In genomic region chr19:34921652-34922602, GRCm38 (mm10) we compare ENCODE assay signal across 1 mouse cellular context.
A peak's percentile ranks its signal among the peaks of the same experiment; 100 is the strongest.
TF ChIP-seq lines count a peak whose summit lies in the region.

Gene Kif20b (plus strand): TSS chr19:34922361.

TF ChIP-seq in CH12.LX, 34 proteins besides CTCF, POLR2A, EP300 and RAD21 (continued from another document):
- TF ChIP-seq USF2 (conservative IDR thresholded peaks at IDR 0.05; ENCODE audit: low read depth, low read length) (no peak), KAT2A (IDR thresholded peaks at IDR 0.05; ENCODE audit: insufficient replicate concordance, low read length) (peak; percentile 76; the same call in 1 of the 2 replicates), JUN (IDR thresholded peaks at IDR 0.05; ENCODE audit: insufficient read depth, low read depth, low read length) (no peak), ZMIZ1 (IDR thresholded peaks at IDR 0.05; ENCODE audit: low read depth, low read length) (peak; percentile 67; the same call in 1 of the 2 replicates), MAFK (IDR thresholded peaks at IDR 0.05; ENCODE audit: insufficient replicate concordance, low read length) (no peak), PAX5 (IDR thresholded peaks at IDR 0.05; ENCODE audit: low read length) (no peak), TCF12 (IDR thresholded peaks at IDR 0.05; ENCODE audit: low read depth, low read length) (peak; percentile 74), JUND (conservative IDR thresholded peaks at IDR 0.05; ENCODE audit: low read depth, low read length) (no peak), E2F4 (IDR thresholded peaks at IDR 0.05; ENCODE audit: insufficient replicate concordance, low read depth, low read length) (peak; percentile 78; the same call in 1 of the 2 replicates), ZC3H11A (IDR thresholded peaks at IDR 0.05; ENCODE audit: low read depth, low read length) (no peak), NELFE (IDR thresholded peaks at IDR 0.05; ENCODE audit: low read depth, low read length) (peak; percentile 75), ZKSCAN1 (IDR thresholded peaks at IDR 0.05; ENCODE audit: borderline replicate concordance, low read depth, low read length) (no peak), SMC3 (IDR thresholded peaks at IDR 0.05; ENCODE audit: low read depth, low read length) (no peak), CHD1 (IDR thresholded peaks at IDR 0.05; ENCODE audit: low read depth, low read length) (no peak), POLR2AphosphoS2 (IDR thresholded peaks at IDR 0.05; ENCODE audit: low read depth, low read length) (peak; percentile 44; the same call in 1 of the 2 replicates), ETS1 (conservative IDR thresholded peaks at IDR 0.05; ENCODE audit: low read depth, low read length) (0 out of 2 replicates have a peak, but pooled peaks have one; percentile 8), USF1 (IDR thresholded peaks at IDR 0.05; ENCODE audit: low read depth, low read length) (no peak), UBTF (IDR thresholded peaks at IDR 0.05; ENCODE audit: low read depth, low read length) (peak; percentile 40; the same call in 1 of the 2 replicates), IRF4 (IDR thresholded peaks at IDR 0.05; ENCODE audit: low read depth, low read length) (peak; percentile 65), SIN3A (IDR thresholded peaks at IDR 0.05; ENCODE audit: low read length) (peak; percentile 98), BHLHE40 (IDR thresholded peaks at IDR 0.05; ENCODE audit: low read depth, low read length) (no peak), HCFC1 (IDR thresholded peaks at IDR 0.05; ENCODE audit: low read depth, low read length) (peak; percentile 82), RCOR1 (conservative IDR thresholded peaks at IDR 0.05; ENCODE audit: low read depth, low read length) (no peak)
